Mouse (Mus musculus) kidney, postnatal 0 days (tissue): ENCODE measurements at regions not wholly inside any gene's neighbourhood (a gene's known extent, or its start where the extent isn't known, plus 50 kb on each side); places are given as distances from the start of the nearest gene placed in this dataset.
A peak's percentile ranks its signal among the peaks of the same experiment; 100 is the strongest.

Experiments
- ATAC-seq: fragments of 200-750 bp; cut with Nextera tagmentation; replicated peaks from 2 replicates; pipeline ENCODE4 v1.8.0; 2017; ENCODE audit warnings: low read depth, moderate number of reproducible peaks, moderate TSS enrichment, moderate library complexity; ENCODE audit not compliant: low FRiP score
- DNase-seq: peaks from one replicate; pipeline ENCODE4 v3.0.0-alpha.2; 2016; ENCODE audit warnings: low spot score
- H3K27ac ChIP-seq: fragments of 300-500 bp; sonication (generic); 2 replicates; pipeline ENCODE4 v1.5.1; 2014; ENCODE audit warnings: mild to moderate bottlenecking
- H3K27me3 ChIP-seq: fragments of 300-500 bp; sonication (generic); 2 replicates; pipeline ENCODE4 v1.6.1; 2014; ENCODE audit warnings: low read length, mixed read lengths; ENCODE audit not compliant: insufficient read depth
- H3K36me3 ChIP-seq: fragments of 300-500 bp; sonication (generic); 2 replicates; pipeline ENCODE4 v1.6.1; 2014; ENCODE audit warnings: low read length, mixed read lengths; ENCODE audit not compliant: insufficient read depth
- H3K4me1 ChIP-seq: fragments of 300-500 bp; sonication (generic); replicated peaks from 2 replicates; pipeline ENCODE4 v1.6.1; 2014; ENCODE audit warnings: antibody characterized with exemption, low read length, mixed read lengths; ENCODE audit not compliant: insufficient read depth
- H3K4me2 ChIP-seq: fragments of 300-500 bp; sonication (generic); 2 replicates; pipeline ENCODE4 v1.6.1; 2014; ENCODE audit warnings: mild to moderate bottlenecking, low read length, moderate library complexity, mixed read lengths
- H3K4me3 ChIP-seq: fragments of 300-500 bp; sonication (generic); replicated peaks from 2 replicates; pipeline ENCODE4 v1.5.1; 2014; ENCODE audit warnings: low read depth, low read length
- H3K9ac ChIP-seq: fragments of 300-500 bp; sonication (generic); 2 replicates; pipeline ENCODE4 v1.6.1; 2014; ENCODE audit warnings: low read depth, low read length
- H3K9me3 ChIP-seq: fragments of 300-500 bp; sonication (generic); replicated peaks from 2 replicates; pipeline ENCODE4 v1.6.1; 2016; ENCODE audit warnings: low read length, inconsistent platforms, mixed read lengths
- CTCF ChIP-seq: IDR thresholded peaks from 2 replicates; pipeline ENCODE4 v1.5.1; 2016; ENCODE audit warnings: antibody characterized with exemption, low read depth, mild to moderate bottlenecking, moderate library complexity
- WGBS: fragments of 180-500 bp; shearing (Covaris S2); extraction: QIAGEN DNeasy Blood & Tissue Kit; methylation state at CpG from one replicate; pipeline ENCODE4 v1.1.7; 2014; 5-methylcytosine and 5-hydroxymethylcytosine counted together

GRCm38 (mm10) chr8:8419360-8420330 lies 241.4 kb downstream of the Efnb2 start:
- no peaks in the 10 kb centered on the region for H3K4me1 ChIP-seq
- no peak for ATAC-seq
- H3K9ac ChIP-seq = no peak overlapping the region
- WGBS = 81% methylated on average over 15 of the region's 15 CpGs
- no peak overlapping the region for H3K4me3 ChIP-seq
- no peaks in the 10 kb centered on the region for H3K36me3 ChIP-seq
- no peak overlapping the region for H3K4me2 ChIP-seq
- H3K27ac ChIP-seq = no peak overlapping the region
- no peak for DNase-seq
- no peaks in the 10 kb centered on the region for H3K27me3 ChIP-seq
- H3K9me3 ChIP-seq = no peaks in the 10 kb centered on the region
- TF ChIP-seq CTCF = no peak

GRCm38 (mm10) chr8:8418929-8419328 lies 242.1 kb downstream of the Efnb2 start:
- no peak overlapping the region for H3K4me3 ChIP-seq
- H3K9me3 ChIP-seq = no peaks in the 10 kb centered on the region
- H3K4me2 ChIP-seq = no peak overlapping the region
- no peak overlapping the region for H3K27ac ChIP-seq
- no peaks in the 10 kb centered on the region for H3K36me3 ChIP-seq
- TF ChIP-seq CTCF = no peak
- no peaks in the 10 kb centered on the region for H3K27me3 ChIP-seq
- no peak for ATAC-seq
- H3K9ac ChIP-seq = no peak overlapping the region
- 94% methylated on average over 6 of the region's 6 CpGs for WGBS
- H3K4me1 ChIP-seq = no peaks in the 10 kb centered on the region
- no peak for DNase-seq

- Histone ChIP-seq H3K27me3 (no peaks in the 10 kb centered on the region), H3K9ac (no peak overlapping the region), H3K9me3 (no peaks in the 10 kb centered on the region), H3K4me1 (no peaks in the 10 kb centered on the region), H3K4me3 (no peak overlapping the region), H3K36me3 (no peaks in the 10 kb centered on the region), H3K27ac (no peak overlapping the region), H3K4me2 (no peak overlapping the region)
- WGBS = 79% methylated on average over 2 of the region's 2 CpGs
- TF ChIP-seq CTCF = no peak
- ATAC-seq (no peak), DNase-seq (no peak)
These were observed 242.5 kb downstream of the Efnb2 start for GRCm38 (mm10) chr8:8418525-8418924.

- ATAC-seq (no peak), DNase-seq (no peak)
- no peak overlapping the region for H3K9ac ChIP-seq
- WGBS = 65% methylated on average over 10 of the region's 10 CpGs
- no peaks in the 10 kb centered on the region for H3K27me3 ChIP-seq
- no peak overlapping the region for H3K4me2 ChIP-seq
- no peak overlapping the region for H3K4me3 ChIP-seq
- no peaks in the 10 kb centered on the region for H3K4me1 ChIP-seq
- no peaks in the 10 kb centered on the region for H3K36me3 ChIP-seq
- no peak overlapping the region for H3K27ac ChIP-seq
- TF ChIP-seq CTCF = no peak
- H3K9me3 ChIP-seq = no peaks in the 10 kb centered on the region
These were observed 244.8 kb downstream of the Efnb2 start for GRCm38 (mm10) chr8:8416092-8416701.

- H3K9ac ChIP-seq = no peak overlapping the region
These were observed 253.7 kb downstream of the Efnb2 start for GRCm38 (mm10) chr8:8407357-8407756.

GRCm38 (mm10) chr8:8403410-8403809 lies 257.6 kb downstream of the Efnb2 start:
- no peak for ATAC-seq
- no peak for TF ChIP-seq CTCF
- 89% methylated on average over 3 of the region's 3 CpGs for WGBS

More at GRCm38 (mm10) chr8:8407357-8407756, 253.7 kb downstream of the Efnb2 start:
- Histone ChIP-seq H3K9me3 (no peaks in the 10 kb centered on the region), H3K4me2 (no peak overlapping the region), H3K27ac (no peak overlapping the region), H3K36me3 (no peaks in the 10 kb centered on the region), H3K27me3 (no peaks in the 10 kb centered on the region), H3K4me3 (no peak overlapping the region), H3K4me1 (no peaks in the 10 kb centered on the region)
- DNase-seq (peak; percentile 19), ATAC-seq (no peak)
- TF ChIP-seq CTCF = no peak
- 55% methylated on average over 3 of the region's 3 CpGs for WGBS

More at GRCm38 (mm10) chr8:8403410-8403809, 257.6 kb downstream of the Efnb2 start:
- Histone ChIP-seq H3K27ac (no peak overlapping the region), H3K4me1 (no peaks in the 10 kb centered on the region), H3K4me2 (no peak overlapping the region), H3K36me3 (no peaks in the 10 kb centered on the region), H3K9me3 (no peaks in the 10 kb centered on the region), H3K27me3 (no peaks in the 10 kb centered on the region), H3K4me3 (no peak overlapping the region), H3K9ac (no peak overlapping the region)
- DNase-seq = no peak
